Mouse (Mus musculus) lung, postnatal 0 days (tissue): ENCODE measurements at regions not wholly inside any gene's neighbourhood (a gene's known extent, or its start where the extent isn't known, plus 50 kb on each side); places are given as distances from the start of the nearest gene placed in this dataset.

Source experiments
- CTCF ChIP-seq: IDR thresholded peaks from 2 replicates; pipeline ENCODE4 v1.5.1; 2016; ENCODE audit warnings: antibody characterized with exemption, mild to moderate bottlenecking
- EP300 ChIP-seq: IDR thresholded peaks from 2 replicates; pipeline ENCODE4 v1.6.1; 2016; ENCODE audit warnings: antibody characterized with exemption, mild to moderate bottlenecking, control low read depth

- TF ChIP-seq CTCF, result no peak
- TF ChIP-seq EP300, result no peak
Measured at GRCm38 (mm10) chr6:148693329-148693728, 137.9 kb downstream of the Ipo8 start.
